Comparison of ENCODE assay signal across 10 mouse cellular contexts in genomic region chr3:130128564-130128963, GRCm38 (mm10). TPM values are rescaled to one million over a fixed set of nuclear protein-coding genes. Genes with fewer than 3 reads are reported as not detected.
DNase-seq lines count a peak whose midpoint lies in the region; ATAC-seq and TF ChIP-seq lines count a peak whose summit lies in the region.
"Had no signal": no experiment of that assay in that cellular context is flagged by ENCODE, and none has a peak within 500 bp of the region (broad histone marks: within the 10 kb centered on the region; RNA-seq: fewer than 3 reads in every experiment).

No protein-coding gene starts in this region.

- no peaks in the 10 kb centered on the region for H3K4me1 ChIP-seq in lung, embryonic 14.5 days (ENCODE audit: insufficient read depth)
- H3K4me1 ChIP-seq in liver, embryonic 11.5 days (replicated peaks; ENCODE audit: control insufficient read depth, insufficient read depth, low read length), result no peaks in the 10 kb centered on the region
- H3K4me1 ChIP-seq in heart, adult 2 months (ENCODE audit: control insufficient read depth, insufficient read depth, low read length), result no peaks in the 10 kb centered on the region

- ATAC-seq in lung, embryonic 14.5 days (ENCODE audit: insufficient read depth), result no peak
- peak; percentile 98 for ATAC-seq in frontal cortex, adult (ENCODE audit: low TSS enrichment)
- ATAC-seq in liver, embryonic 11.5 days (replicated peaks; ENCODE audit: low FRiP score), result no peak

- H3K36me3 ChIP-seq in lung, embryonic 14.5 days (ENCODE audit: insufficient read depth), result no peaks in the 10 kb centered on the region
- H3K36me3 ChIP-seq in liver, embryonic 11.5 days (ENCODE audit: control insufficient read depth, insufficient read depth, low read length), result no peaks in the 10 kb centered on the region
- H3K36me3 ChIP-seq in heart, adult 2 months (ENCODE audit: control insufficient read depth, insufficient read depth, low read length), result no peaks in the 10 kb centered on the region

- H3K27ac ChIP-seq in lung, embryonic 14.5 days (ENCODE audit: low read depth), result no peak overlapping the region
- H3K27ac ChIP-seq in liver, embryonic 11.5 days (ENCODE audit: low read depth, low read length), result no peak overlapping the region
- H3K27ac ChIP-seq in heart, adult 2 months, result no peak overlapping the region

- no peak for TF ChIP-seq CTCF in lung, embryonic 14.5 days (IDR thresholded peaks at IDR 0.05; ENCODE audit: low read depth)
- no peak for TF ChIP-seq CTCF in heart, adult 2 months (IDR thresholded peaks at IDR 0.05)

- no peaks in the 10 kb centered on the region for H3K9me3 ChIP-seq in lung, embryonic 14.5 days (ENCODE audit: low read depth, low read length)
- H3K9me3 ChIP-seq in liver, embryonic 11.5 days (ENCODE audit: control insufficient read depth, low read length), result no peaks in the 10 kb centered on the region

- H3K4me3 ChIP-seq in lung, embryonic 14.5 days (ENCODE audit: low read depth, low read length), result no peak overlapping the region
- H3K4me3 ChIP-seq in liver, embryonic 11.5 days (ENCODE audit: low read depth, low read length), result no peak overlapping the region
- no peak overlapping the region for H3K4me3 ChIP-seq in heart, adult 2 months

- intact Hi-C loops in heart, adult 2 months (cut with DNase I), result no loop called here

- TF ChIP-seq EP300 in heart, adult 2 months (IDR thresholded peaks at IDR 0.05; ENCODE audit: insufficient read depth, low read depth, low read length), result no peak

- TF ChIP-seq POLR2A in heart, adult 2 months (IDR thresholded peaks at IDR 0.05; ENCODE audit: insufficient read depth, low read depth, low read length), result no peak

- WGBS in lung, embryonic 14.5 days, result 57% methylated on average over 11 of the region's 11 CpGs
- WGBS in liver, embryonic 11.5 days, result 82% methylated on average over 11 of the region's 11 CpGs
- 74% methylated on average over 11 of the region's 11 CpGs for WGBS in heart, adult 2 months

- H3K4me2 ChIP-seq in lung, embryonic 14.5 days, result no peak overlapping the region
- no peak overlapping the region for H3K4me2 ChIP-seq in liver, embryonic 11.5 days

- peak; percentile 16 for DNase-seq in lung, embryonic 14.5 days
- DNase-seq in lung, postnatal 4 days, result no peak
- DNase-seq in layer of hippocampus, adult 9-11 months, result peak; percentile 74
- DNase-seq in right cerebral cortex, postnatal 10 days (ENCODE audit: low spot score in 2 of 2), result peak; percentile 60 to 73
- DNase-seq in liver, embryonic 11.5 days (ENCODE audit: low spot score), result no peak
- no peak for DNase-seq in heart, adult 2 months
- DNase-seq: heart, postnatal 14 days; kidney, postnatal 10 days; thymus, adult 18-20 months had no signal

- no peaks in the 10 kb centered on the region for H3K27me3 ChIP-seq in lung, embryonic 14.5 days (ENCODE audit: insufficient read depth, low read length)
- H3K27me3 ChIP-seq in liver, embryonic 11.5 days (replicated peaks; ENCODE audit: control insufficient read depth, insufficient read depth, low read length), result no peaks in the 10 kb centered on the region
- no peaks in the 10 kb centered on the region for H3K27me3 ChIP-seq in heart, adult 2 months (ENCODE audit: control insufficient read depth, insufficient read depth, low read length)

- H3K9ac ChIP-seq in lung, embryonic 14.5 days, result no peak overlapping the region
- no peak overlapping the region for H3K9ac ChIP-seq in liver, embryonic 11.5 days (ENCODE audit: low read depth, low read length)
- H3K9ac ChIP-seq in heart, adult 2 months (ENCODE audit: low read depth, low read length), result no peak overlapping the region

- no peaks in the 10 kb centered on the region for H3K79me2 ChIP-seq in heart, adult 2 months (replicated peaks; ENCODE audit: control insufficient read depth, insufficient read depth, low read length)

RNA-seq across cellular contexts. Expression of gene Col25a1, which starts 2.7 kb away (rescaled TPM):
- polyA plus RNA-seq in lung, embryonic 14.5 days (2014; fragmentation: Nextera tagmentation; extraction: Ambion mirVana), result 15.8 and 17.0 TPM in 2 replicates
- polyA plus RNA-seq in liver, embryonic 11.5 days (2014; fragmentation: Nextera tagmentation; extraction: Ambion mirVana), result 5.9 and 6.3 TPM in 2 replicates
- under 1 TPM; 0.21 to 0.39 TPM for total RNA-seq in heart, adult 2 months (2021)
- 0.10 and 0.15 TPM in 2 replicates for polyA plus RNA-seq in heart, adult 2 months (2012; rRNA removed)

Comparison
In these comparisons a context has a peak if more than half of its experiments do, and no peak if none do; other contexts are left out.
1. DNase-seq: peak in lung, embryonic 14.5 days (single experiment), layer of hippocampus, adult 9-11 months (single experiment) and right cerebral cortex, postnatal 10 days (2 of 2); none in lung, postnatal 4 days (0 of 2), liver, embryonic 11.5 days (single experiment) and heart, adult 2 months (0 of 2).